Mouse (Mus musculus) CH12.LX (cell line): ENCODE measurements around the gene Kif6. TPM values are rescaled to one million over a fixed set of nuclear protein-coding genes. Genes with fewer than 3 reads are reported as not detected.

Experiments used
- DNase-seq: peaks from one replicate; pipeline ENCODE4 v3.0.0-alpha.2; 2013; ENCODE audit errors: extremely low read depth
- H3K27ac ChIP-seq: 2 replicates; pipeline ENCODE4 v1.5.1; 2012; ENCODE audit warnings: low read depth, mild to moderate bottlenecking, control low read depth, moderate library complexity; ENCODE audit not compliant: insufficient read depth
- H3K27me3 ChIP-seq: replicated peaks from 2 replicates; pipeline ENCODE3; 2012; ENCODE audit warnings: inconsistent platforms
- H3K36me3 ChIP-seq, 2 experiments: replicated peaks in 1 of 2; 2 replicates each; pipeline versions ENCODE3 to v1.6.1; 2012; ENCODE audit warnings: inconsistent platforms in 1 of 2, low read length in 1 of 2, mild to moderate bottlenecking in 1 of 2, mixed read lengths in 1 of 2, moderate library complexity in 1 of 2; ENCODE audit not compliant: control insufficient read depth in 1 of 2, insufficient read depth in 1 of 2
- H3K4me1 ChIP-seq, 2 experiments: 2 replicates each; pipeline ENCODE4 v1.6.1; 2012; ENCODE audit warnings: inconsistent platforms in 1 of 2, moderate library complexity in 1 of 2; ENCODE audit not compliant: insufficient read depth in 2 of 2, control insufficient read depth in 1 of 2
- H3K4me2 ChIP-seq: 2 replicates; pipeline ENCODE4 v1.6.1; 2012; ENCODE audit warnings: low read depth, mild to moderate bottlenecking, control low read depth; ENCODE audit not compliant: poor library complexity, insufficient read depth, severe bottlenecking
- H3K4me3 ChIP-seq, 3 experiments: fragments of 150-350 bp in 1 of 3; sonication (generic) in 1 of 3; replicated peaks in 1 of 3; 2 replicates each; pipeline versions ENCODE3 to v1.5.1; 2011 to 2012; ENCODE audit warnings: low read depth in 2 of 3, low read length in 2 of 3, mild to moderate bottlenecking in 2 of 3, moderate library complexity in 2 of 3, control low read depth in 1 of 3, improper control_type of control experiment in 1 of 3, inconsistent platforms in 1 of 3, mixed read lengths in 1 of 3; ENCODE audit not compliant: poor library complexity in 1 of 3
- H3K79me2 ChIP-seq: replicated peaks from 2 replicates; pipeline ENCODE4 v1.6.1; 2012; ENCODE audit warnings: mild to moderate bottlenecking, moderate library complexity; ENCODE audit not compliant: control insufficient read depth, poor library complexity, insufficient read depth, severe bottlenecking; ENCODE audit errors: extremely low read depth
- H3K9ac ChIP-seq: 2 replicates; pipeline ENCODE4 v1.6.1; 2012; ENCODE audit warnings: low read depth, mild to moderate bottlenecking, control low read depth, moderate library complexity; ENCODE audit not compliant: insufficient read depth
- H3K9me3 ChIP-seq: replicated peaks from 2 replicates; pipeline ENCODE3; 2012; ENCODE audit warnings: low read length, inconsistent platforms, mixed read lengths
- CHD2 ChIP-seq: IDR thresholded peaks from 2 replicates; pipeline ENCODE4 v1.6.1; 2011; ENCODE audit warnings: low read length, improper control_type of control experiment
- E2F4 ChIP-seq: IDR thresholded peaks from 2 replicates; pipeline ENCODE4 v1.6.1; 2011; ENCODE audit warnings: low read depth, low read length, improper control_type of control experiment; ENCODE audit not compliant: insufficient replicate concordance
- EP300 ChIP-seq: IDR thresholded peaks from 2 replicates; pipeline ENCODE4 v1.6.1; 2011; ENCODE audit warnings: low read length, improper control_type of control experiment
- JUN ChIP-seq: IDR thresholded peaks from 2 replicates; pipeline ENCODE4 v1.6.1; 2011; ENCODE audit warnings: low read depth, mild to moderate bottlenecking, low read length, improper control_type of control experiment, moderate library complexity; ENCODE audit not compliant: insufficient read depth
- MAFK ChIP-seq: IDR thresholded peaks from 2 replicates; pipeline ENCODE4 v1.6.1; 2011; ENCODE audit warnings: low read length, improper control_type of control experiment; ENCODE audit not compliant: insufficient replicate concordance
- MAX ChIP-seq: IDR thresholded peaks from 2 replicates; pipeline ENCODE4 v1.6.1; 2011; ENCODE audit warnings: low read length, improper control_type of control experiment
- MXI1 ChIP-seq: IDR thresholded peaks from 2 replicates; pipeline ENCODE4 v1.6.1; 2011; ENCODE audit warnings: mild to moderate bottlenecking, low read depth, low read length, improper control_type of control experiment
- MYC ChIP-seq: IDR thresholded peaks from 2 replicates; pipeline ENCODE4 v1.6.1; 2011; ENCODE audit warnings: low read depth, mild to moderate bottlenecking, improper control_type of control experiment, low read length
- NRF1 ChIP-seq: IDR thresholded peaks from 2 replicates; pipeline ENCODE4 v1.6.1; 2014; ENCODE audit warnings: low read depth, mild to moderate bottlenecking, inconsistent platforms, low read length, improper control_type of control experiment, moderate library complexity
- POLR2AphosphoS2 ChIP-seq: IDR thresholded peaks from 2 replicates; pipeline ENCODE4 v1.6.1; 2011; ENCODE audit warnings: low read depth, low read length, improper control_type of control experiment
- RCOR1 ChIP-seq: conservative IDR thresholded peaks from 2 replicates; pipeline ENCODE4 v1.6.1; 2012; ENCODE audit warnings: low read depth, mild to moderate bottlenecking, inconsistent platforms, low read length, improper control_type of control experiment
- SIN3A ChIP-seq: IDR thresholded peaks from 2 replicates; pipeline ENCODE4 v1.6.1; 2012; ENCODE audit warnings: low read length, improper control_type of control experiment, inconsistent platforms
- UBTF ChIP-seq: IDR thresholded peaks from 2 replicates; pipeline ENCODE4 v1.6.1; 2012; ENCODE audit warnings: low read depth, mild to moderate bottlenecking, inconsistent platforms, low read length, improper control_type of control experiment, moderate library complexity
- ZMIZ1 ChIP-seq: IDR thresholded peaks from 2 replicates; pipeline ENCODE4 v1.6.1; 2012; ENCODE audit warnings: low read depth, mild to moderate bottlenecking, inconsistent platforms, low read length, improper control_type of control experiment
- dilution Hi-C: fragments of 300-500 bp; cut with MboI; formaldehyde crosslinking; loops from 2 replicates; pipeline ENCODE4 v1.14.3; 2020; ENCODE audit warnings: low sequenced_read_pairs; ENCODE audit not compliant: extremely low pct_unique_long_range_greater_than_20kb, extremely low pct_ligation_motif_present
- in situ Hi-C: fragments of 300-500 bp; cut with MboI; formaldehyde crosslinking; loops from 3 replicates; pipeline ENCODE4 v1.14.3; 2019; ENCODE audit warnings: low sequenced_read_pairs, low pct_ligation_motif_present, low pct_unique_long_range_greater_than_20kb, mixed read lengths
- polyA plus RNA-seq: library from polyadenylated mRNA; unstranded; fragments of >175 nt; gene quantifications from 2 replicates; pipeline ENCODE4 v1.2.1, GENCODE M21; 2012; ENCODE audit warnings: low read depth; ENCODE audit not compliant: insufficient read length
- total RNA-seq, 2 experiments: library from RNA; depleted of rRNA; stranded (reverse); fragments of 300-350 nt in 1 of 2; fragments of >200 nt in 1 of 2; gene quantifications; 2 replicates each; pipeline ENCODE4 v1.2.3; 2012 to 2014

Kif6 gene
- total and polyA plus RNA-seq, 3 experiments = not detected

DNA sequence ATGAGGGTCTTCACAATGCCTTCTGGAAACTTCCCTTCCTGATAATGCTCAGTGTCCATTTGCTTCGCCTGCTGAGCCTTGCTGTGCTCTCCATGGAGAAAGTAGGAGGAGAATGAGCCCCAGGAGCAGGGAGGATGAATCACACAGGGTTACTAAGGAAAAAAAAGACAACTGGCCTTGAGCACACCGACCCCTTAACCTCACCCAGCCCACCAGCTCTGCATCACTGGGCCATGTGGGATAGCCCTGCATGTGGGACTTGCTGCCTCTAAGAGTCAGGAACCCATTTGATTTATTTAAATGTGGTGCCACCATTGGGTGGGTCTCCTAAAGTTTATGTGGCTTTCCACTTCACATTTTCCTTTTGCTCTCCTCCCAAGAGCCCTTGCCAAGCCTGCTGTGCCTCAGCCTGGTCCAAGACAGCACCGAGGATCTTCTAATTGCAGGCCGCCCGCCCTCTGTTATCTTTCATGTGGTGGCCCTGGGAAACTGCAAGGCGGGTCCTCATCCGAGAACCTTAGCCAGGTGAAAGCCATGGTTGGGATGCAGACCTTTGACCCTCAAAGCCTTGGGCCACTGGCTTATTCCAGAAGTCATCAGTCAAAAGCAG lies 210.0 kb downstream of the Kif6 start:
- DNase-seq = no peak
- no peaks in the 10 kb centered on the region for H3K36me3 ChIP-seq
- TF ChIP-seq CHD2 (no peak), MAX (no peak), E2F4 (no peak), POLR2AphosphoS2 (no peak)
- TF ChIP-seq, all 38 proteins: peak for 0
- H3K27me3 ChIP-seq = peaks cover 37% of the 10 kb centered on the region
- no peaks in the 10 kb centered on the region for H3K79me2 ChIP-seq
- H3K4me2 ChIP-seq = no peak overlapping the region
- H3K4me3 ChIP-seq = no peak overlapping the region
- peaks cover 3% of the 10 kb centered on the region for H3K9me3 ChIP-seq
- dilution Hi-C loops = no loop called here
- no peak overlapping the region for H3K9ac ChIP-seq
- in situ Hi-C loops = no loop called here
- no peak overlapping the region for H3K27ac ChIP-seq
- no peaks in the 10 kb centered on the region for H3K4me1 ChIP-seq

DNA sequence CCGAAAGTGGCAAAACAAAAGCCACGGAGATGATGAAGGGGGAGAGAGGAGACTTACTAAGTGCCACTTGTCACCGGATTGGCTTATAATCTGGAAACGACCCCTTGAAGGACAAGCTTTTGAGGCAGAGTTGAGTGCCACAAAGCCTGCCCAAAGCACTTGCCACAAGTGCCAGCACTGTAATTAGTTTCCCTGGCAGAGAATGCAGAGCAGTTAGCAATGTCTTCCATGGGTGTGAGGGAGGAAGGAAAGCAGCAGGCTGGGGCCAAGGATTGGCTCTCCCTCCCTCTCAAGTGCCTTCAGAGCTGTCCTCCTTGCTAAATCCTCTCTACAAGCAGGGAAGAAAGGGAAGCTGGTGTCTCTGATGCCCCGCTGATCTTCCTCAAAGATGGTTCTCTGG lies 210.9 kb downstream of the Kif6 start:
- Histone ChIP-seq H3K36me3 (no peaks in the 10 kb centered on the region), H3K9me3 (peaks cover 3% of the 10 kb centered on the region), H3K27ac (no peak overlapping the region), H3K9ac (no peak overlapping the region), H3K4me3 (no peak overlapping the region), H3K27me3 (peaks cover 31% of the 10 kb centered on the region), H3K79me2 (no peaks in the 10 kb centered on the region), H3K4me2 (no peak overlapping the region)
- DNase-seq = no peak
- in situ Hi-C loops (no loop called here), dilution Hi-C loops (no loop called here)
- no peak for TF ChIP-seq MYC
- TF ChIP-seq, all 38 proteins: peak for 0
- H3K4me1 ChIP-seq = no peaks in the 10 kb centered on the region

DNA sequence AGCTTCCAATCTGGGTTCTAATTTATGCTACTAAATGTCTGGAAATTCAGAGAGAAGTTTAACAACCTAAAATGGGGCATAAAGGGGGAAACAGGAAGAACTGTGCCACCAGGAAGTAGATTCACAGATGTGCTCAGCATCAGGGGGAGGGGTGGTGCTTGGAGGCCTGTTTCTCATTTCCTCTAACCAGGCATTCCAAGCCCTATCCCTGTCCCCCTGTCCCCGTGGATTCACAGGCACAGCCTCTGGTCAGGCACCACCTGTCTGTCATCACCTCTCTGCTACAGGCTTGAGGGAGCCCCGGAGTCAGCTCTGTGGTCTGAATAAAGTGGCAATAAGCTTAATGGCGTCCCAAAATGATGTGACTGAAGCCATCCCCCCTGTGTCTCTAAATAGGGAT lies 216.8 kb downstream of the Kif6 start:
- H3K4me3 ChIP-seq = no peak overlapping the region
- H3K36me3 ChIP-seq = no peaks in the 10 kb centered on the region
- H3K27ac ChIP-seq = no peak overlapping the region
- H3K4me2 ChIP-seq = no peak overlapping the region
- peaks cover 10% of the 10 kb centered on the region for H3K27me3 ChIP-seq
- in situ Hi-C loops = no loop called here
- TF ChIP-seq ZMIZ1 (no peak), UBTF (no peak), MAFK (no peak), JUN (no peak), SIN3A (no peak), E2F4 (no peak), MXI1 (no peak), EP300 (no peak), RCOR1 (no peak), CHD2 (no peak), NRF1 (no peak)
- dilution Hi-C loops = no loop called here
- DNase-seq = peak; percentile 3
- H3K79me2 ChIP-seq = no peaks in the 10 kb centered on the region
- peaks cover 0 to 5% of the 10 kb centered on the region in 2 experiments; a peak in 2 of 4 replicates for H3K4me1 ChIP-seq
- H3K9me3 ChIP-seq = peaks cover 3% of the 10 kb centered on the region
- H3K9ac ChIP-seq = no peak overlapping the region
